ENCODE assay signal across 8 mouse cellular contexts in the genomic region with DNA sequence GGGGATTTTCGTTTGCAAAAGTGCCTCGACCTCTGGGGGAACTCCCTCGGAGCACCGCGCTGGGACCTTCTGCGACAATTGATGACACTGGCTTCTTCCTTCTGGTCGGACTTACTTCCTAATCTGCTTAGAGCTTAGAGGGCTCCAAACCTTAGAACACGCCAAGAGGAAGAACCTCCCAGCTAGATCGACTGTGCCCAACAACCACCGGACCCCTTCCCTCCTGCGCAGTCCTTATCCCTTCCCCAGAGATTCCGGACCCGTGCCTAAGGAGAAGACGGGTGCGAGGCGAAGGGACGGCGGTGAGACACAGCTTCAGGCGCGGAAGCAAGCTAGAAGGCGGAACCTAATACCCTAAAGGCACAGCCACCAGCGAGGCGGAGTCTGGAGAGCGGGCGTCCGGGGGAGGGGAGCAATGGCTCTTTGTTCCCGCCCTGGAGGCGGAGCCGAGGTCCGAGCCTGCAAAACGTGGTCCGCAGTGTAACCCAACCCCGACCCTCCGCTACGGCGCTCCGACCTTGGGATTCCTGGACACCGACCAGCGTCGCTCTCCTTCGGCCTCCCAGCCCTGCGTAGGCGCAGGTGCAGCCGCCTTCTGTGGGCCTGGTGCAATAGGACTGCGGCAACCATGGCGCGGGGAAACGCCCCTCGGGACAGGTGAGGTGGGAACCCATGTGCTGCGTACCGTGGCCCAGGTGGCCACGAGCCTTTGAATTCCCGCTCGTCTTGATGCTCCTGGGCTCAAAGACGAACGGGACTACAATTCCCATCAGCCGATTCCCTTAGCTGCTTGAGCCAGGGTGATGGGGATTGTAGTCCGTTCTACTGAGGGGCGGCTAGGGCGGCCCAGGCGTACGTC. TPM values are rescaled to one million over a fixed set of nuclear protein-coding genes. Genes with fewer than 3 reads are reported as not detected.
A peak's percentile ranks its signal among the peaks of the same experiment; 100 is the strongest.
DNase-seq lines count a peak whose midpoint lies in the region; ATAC-seq and TF ChIP-seq lines count a peak whose summit lies in the region.

A gene (plus strand): TSS at position 240 of the 859 bp plus-strand sequence.

- peak within 1 kb of the TSS; percentile 9; the same call in 1 of the 2 replicates for H3K27ac ChIP-seq in ES-Bruce4 (ENCODE audit: insufficient read depth, low read length)
- H3K27ac ChIP-seq in forebrain, embryonic 14.5 days (ENCODE audit: low read depth, low read length) = peak within 1 kb of the TSS; percentile 89
- H3K27ac ChIP-seq in neural tube, embryonic 14.5 days (ENCODE audit: low read depth, low read length) = peak within 1 kb of the TSS; percentile 88
- no peak within 1 kb of the TSS for H3K27ac ChIP-seq in testis, adult 2 months (ENCODE audit: control insufficient read depth, insufficient read depth, low read depth, low read length)

- peak within 1 kb of the TSS; percentile 78 for H3K4me2 ChIP-seq in forebrain, embryonic 14.5 days (ENCODE audit: low read length)
- H3K4me2 ChIP-seq in neural tube, embryonic 14.5 days (ENCODE audit: low read depth, low read length) = peak within 1 kb of the TSS; percentile 70

- no peaks in the 10 kb centered on the region for H3K27me3 ChIP-seq in ES-Bruce4 (ENCODE audit: control insufficient read depth, insufficient read depth, low read length, poor library complexity, severe bottlenecking)
- H3K27me3 ChIP-seq in forebrain, embryonic 14.5 days (replicated peaks; ENCODE audit: control insufficient read depth, insufficient read depth, low read length) = no peaks in the 10 kb centered on the region
- H3K27me3 ChIP-seq in neural tube, embryonic 14.5 days (ENCODE audit: control insufficient read depth, insufficient read depth, low read length) = no peaks in the 10 kb centered on the region
- H3K27me3 ChIP-seq in testis, adult 2 months (ENCODE audit: control insufficient read depth, insufficient read depth, low read length) = no peaks in the 10 kb centered on the region

- intact Hi-C loops in heart, postnatal 14 days (cut with DNase I) = no loop called here

- peak; percentile 95 for DNase-seq in forebrain, embryonic 14.5 days (ENCODE audit: low spot score)
- DNase-seq in heart, postnatal 14 days = peak; percentile 91 to 94
- DNase-seq in layer of hippocampus, adult 18-20 months (ENCODE audit: low spot score in 2 of 2) = peak; percentile 90 to 92
- DNase-seq in lung, adult 18-20 months = peak; percentile 94 to 95

- no peaks in the 10 kb centered on the region for H3K9me3 ChIP-seq in ES-Bruce4 (replicated peaks; ENCODE audit: control insufficient read depth, insufficient read depth, low read length, poor library complexity, severe bottlenecking)
- no peaks in the 10 kb centered on the region for H3K9me3 ChIP-seq in forebrain, embryonic 14.5 days (replicated peaks; ENCODE audit: control insufficient read depth, low read length)
- H3K9me3 ChIP-seq in neural tube, embryonic 14.5 days (ENCODE audit: control insufficient read depth, low read length) = no peaks in the 10 kb centered on the region

- WGBS in forebrain, embryonic 14.5 days = under 1% methylated on average over 62 of the region's 62 CpGs
- under 1% methylated on average over 62 of the region's 62 CpGs for WGBS in neural tube, embryonic 14.5 days

- peak; percentile 92 for ATAC-seq in cerebellum, adult (ENCODE audit: insufficient number of reproducible peaks, low FRiP score, low TSS enrichment)
- peak; percentile 94 for ATAC-seq in forebrain, embryonic 14.5 days
- peak; percentile 94 for ATAC-seq in neural tube, embryonic 14.5 days (ENCODE audit: low read depth)

- peak within 1 kb of the TSS; percentile 84 for H3K4me3 ChIP-seq in ES-Bruce4 (ENCODE audit: low read depth, low read length)
- H3K4me3 ChIP-seq in forebrain, embryonic 14.5 days (ENCODE audit: low read depth, low read length) = peak within 1 kb of the TSS; percentile 72
- peak within 1 kb of the TSS; percentile 60 for H3K4me3 ChIP-seq in neural tube, embryonic 14.5 days (ENCODE audit: low read depth, low read length)
- peak within 1 kb of the TSS; percentile 86 for H3K4me3 ChIP-seq in testis, adult 2 months (ENCODE audit: control insufficient read depth, low read depth, low read length)

- no peak for TF ChIP-seq EP300 in ES-Bruce4 (IDR thresholded peaks at IDR 0.05; ENCODE audit: insufficient read depth, low read depth, low read length)

- H3K36me3 ChIP-seq in ES-Bruce4 (ENCODE audit: control insufficient read depth, insufficient read depth, low read length, poor library complexity, severe bottlenecking) = peaks cover 13% of the 10 kb centered on the region
- peaks cover 15% of the 10 kb centered on the region for H3K36me3 ChIP-seq in forebrain, embryonic 14.5 days (ENCODE audit: control insufficient read depth, insufficient read depth, low read length)
- H3K36me3 ChIP-seq in neural tube, embryonic 14.5 days (ENCODE audit: control insufficient read depth, insufficient read depth, low read length) = no peaks in the 10 kb centered on the region
- no peaks in the 10 kb centered on the region for H3K36me3 ChIP-seq in testis, adult 2 months (ENCODE audit: control insufficient read depth, insufficient read depth, low read length)

- peak within 1 kb of the TSS; percentile 57 for H3K9ac ChIP-seq in ES-Bruce4 (ENCODE audit: low read depth, poor library complexity, severe bottlenecking)
- H3K9ac ChIP-seq in forebrain, embryonic 14.5 days (ENCODE audit: low read length) = peak within 1 kb of the TSS; percentile 84
- H3K9ac ChIP-seq in neural tube, embryonic 14.5 days (replicated peaks; ENCODE audit: low read depth, low read length) = peak within 1 kb of the TSS; percentile 69

- no peak for TF ChIP-seq CTCF in ES-Bruce4 (IDR thresholded peaks at IDR 0.05; ENCODE audit: low read depth, low read length)
- no peak for TF ChIP-seq CTCF in testis, adult 2 months (IDR thresholded peaks at IDR 0.05; ENCODE audit: control insufficient read depth, insufficient read depth, insufficient replicate concordance, low read depth, low read length)

- TF ChIP-seq POLR2A in ES-Bruce4 (IDR thresholded peaks at IDR 0.05; ENCODE audit: insufficient read depth, low read length) = peak; percentile 25
- peak; percentile 43 for TF ChIP-seq POLR2A in testis, adult 2 months (IDR thresholded peaks at IDR 0.05; ENCODE audit: control insufficient read depth, low read depth, low read length)

- H3K4me1 ChIP-seq in ES-Bruce4 (ENCODE audit: control insufficient read depth, insufficient read depth, low read length) = no peaks in the 10 kb centered on the region
- H3K4me1 ChIP-seq in forebrain, embryonic 14.5 days (ENCODE audit: control insufficient read depth, insufficient read depth, low read length) = no peaks in the 10 kb centered on the region
- no peaks in the 10 kb centered on the region; the same call in 1 of the 2 replicates for H3K4me1 ChIP-seq in neural tube, embryonic 14.5 days (ENCODE audit: control insufficient read depth, insufficient read depth, low read length)
- peaks cover 10% of the 10 kb centered on the region for H3K4me1 ChIP-seq in testis, adult 2 months (ENCODE audit: control insufficient read depth, insufficient read depth, low read length)

RNA-seq across cellular contexts. Expression of the gene that starts here (rescaled TPM):
- 16.8 and 18.5 TPM in 2 replicates for polyA plus RNA-seq in ES-Bruce4 (2011; ENCODE audit: insufficient read depth, insufficient read length, low read depth, missing spikeins)
- 7.4 and 8.0 TPM in 2 replicates for polyA plus RNA-seq in forebrain, embryonic 14.5 days (2014; fragmentation: Nextera tagmentation; extraction: Ambion mirVana)
- total RNA-seq in heart, postnatal 14 days (2021) = 10 to 100 TPM; 15.2 to 15.3 TPM
- 10 to 100 TPM; 16.0 to 17.5 TPM for total RNA-seq in layer of hippocampus, adult 18-20 months (2021)
- 11.5 and 12.2 TPM in 2 replicates for polyA plus RNA-seq in neural tube, embryonic 14.5 days (2014; fragmentation: Nextera tagmentation; extraction: Ambion mirVana)
- 4.9 and 5.2 TPM in 2 replicates for polyA plus RNA-seq in testis, adult 2 months (2012; rRNA removed)
